ENCODE assay signal across 10 mouse cellular contexts in genomic region chr3:87173103-87173444, GRCm38 (mm10). TPM values are rescaled to one million over a fixed set of nuclear protein-coding genes. Genes with fewer than 3 reads are reported as not detected.
DNase-seq lines count a peak whose midpoint lies in the region; ATAC-seq lines count a peak whose summit lies in the region.
"Had no signal": no experiment of that assay in that cellular context is flagged by ENCODE, and none has a peak within 500 bp of the region (broad histone marks: within the 10 kb centered on the region; RNA-seq: fewer than 3 reads in every experiment).

No protein-coding gene starts in this region.

- no peaks in the 10 kb centered on the region for H3K27me3 ChIP-seq in forebrain, embryonic 14.5 days (replicated peaks; ENCODE audit: control insufficient read depth, insufficient read depth, low read length)
- peaks cover 63% of the 10 kb centered on the region for H3K27me3 ChIP-seq in liver, embryonic 12.5 days (replicated peaks)
- no peaks in the 10 kb centered on the region for H3K27me3 ChIP-seq in stomach, embryonic 15.5 days (replicated peaks)

- peak overlapping the region; percentile 83 for H3K4me2 ChIP-seq in forebrain, embryonic 14.5 days (ENCODE audit: low read length)
- peak overlapping the region; percentile 71 for H3K4me2 ChIP-seq in liver, embryonic 12.5 days
- peak overlapping the region; percentile 71 for H3K4me2 ChIP-seq in stomach, embryonic 15.5 days

- peak; percentile 3 for DNase-seq in right cerebral cortex, postnatal 4 days
- no peak for DNase-seq in right cerebral cortex, adult 18-20 months
- DNase-seq in forebrain, embryonic 14.5 days (ENCODE audit: low spot score) = no peak
- no peak for DNase-seq in MN1 (ENCODE audit: low spot score)
- no peak for DNase-seq in right cerebral cortex, postnatal 14 days
- DNase-seq in thymus, postnatal 36 days = no peak
- DNase-seq: gastrocnemius, postnatal 14 days had no signal

- H3K4me1 ChIP-seq in forebrain, embryonic 14.5 days (ENCODE audit: control insufficient read depth, insufficient read depth, low read length) = peaks cover 15% of the 10 kb centered on the region
- peaks cover 60% of the 10 kb centered on the region for H3K4me1 ChIP-seq in liver, embryonic 12.5 days
- peaks cover 31% of the 10 kb centered on the region for H3K4me1 ChIP-seq in stomach, embryonic 15.5 days

- no peaks in the 10 kb centered on the region for H3K36me3 ChIP-seq in forebrain, embryonic 14.5 days (ENCODE audit: control insufficient read depth, insufficient read depth, low read length)
- no peaks in the 10 kb centered on the region for H3K36me3 ChIP-seq in liver, embryonic 12.5 days
- no peaks in the 10 kb centered on the region for H3K36me3 ChIP-seq in stomach, embryonic 15.5 days

- peak overlapping the region; percentile 67 for H3K4me3 ChIP-seq in forebrain, embryonic 14.5 days (ENCODE audit: low read depth, low read length)
- H3K4me3 ChIP-seq in liver, embryonic 12.5 days = peak overlapping the region; percentile 55
- H3K4me3 ChIP-seq in stomach, embryonic 15.5 days (replicated peaks) = peak overlapping the region; percentile 67
- H3K4me3 ChIP-seq: megakaryocyte, embryonic 14.5 days had no signal

- ATAC-seq in forebrain, embryonic 14.5 days = 0 out of 2 replicates have a peak, but pooled peaks have one; percentile 1
- no peak for ATAC-seq in liver, embryonic 12.5 days
- no peak for ATAC-seq in stomach, embryonic 15.5 days (ENCODE audit: insufficient read depth, low FRiP score, low read depth)

- 0% methylated on average over 2 of the region's 2 CpGs for WGBS in forebrain, embryonic 14.5 days
- WGBS in liver, embryonic 12.5 days (ENCODE audit: insufficient replicate concordance) = 22% methylated on average over 2 of the region's 2 CpGs
- 16% methylated on average over 2 of the region's 2 CpGs for WGBS in stomach, embryonic 15.5 days

- H3K27ac ChIP-seq in forebrain, embryonic 14.5 days (ENCODE audit: low read depth, low read length) = peak overlapping the region; percentile 58
- H3K27ac ChIP-seq in liver, embryonic 12.5 days = no peak overlapping the region
- H3K27ac ChIP-seq in stomach, embryonic 15.5 days = peak overlapping the region; percentile 89

- peak overlapping the region; percentile 80 for H3K9ac ChIP-seq in forebrain, embryonic 14.5 days (ENCODE audit: low read length)
- peak overlapping the region; percentile 39; the same call in 1 of the 2 replicates for H3K9ac ChIP-seq in liver, embryonic 12.5 days
- peak overlapping the region; percentile 73; the same call in 1 of the 2 replicates for H3K9ac ChIP-seq in stomach, embryonic 15.5 days

- no peaks in the 10 kb centered on the region for H3K9me3 ChIP-seq in forebrain, embryonic 14.5 days (replicated peaks; ENCODE audit: control insufficient read depth, low read length)
- H3K9me3 ChIP-seq in liver, embryonic 12.5 days (replicated peaks) = no peaks in the 10 kb centered on the region
- no peaks in the 10 kb centered on the region for H3K9me3 ChIP-seq in stomach, embryonic 15.5 days
- H3K9me3 ChIP-seq: megakaryocyte, embryonic 14.5 days had no signal

RNA-seq across cellular contexts. Expression of gene Kirrel, which starts 1.5 kb away (rescaled TPM):
- polyA plus RNA-seq in forebrain, embryonic 14.5 days (2014; fragmentation: Nextera tagmentation; extraction: Ambion mirVana) = 2.2 and 2.9 TPM in 2 replicates
- polyA plus RNA-seq in liver, embryonic 12.5 days (2016; fragmentation: Nextera tagmentation; extraction: Ambion mirVana) = 2.4 and 2.7 TPM in 2 replicates
- polyA plus RNA-seq in stomach, embryonic 15.5 days (2015; fragmentation: Nextera tagmentation; extraction: Ambion mirVana) = 13.9 and 15.2 TPM in 2 replicates
